Comparison of ENCODE assay signal across 23 mouse cellular contexts in genomic region chr5:137100660-137101059, GRCm38 (mm10). TPM values are rescaled to one million over a fixed set of nuclear protein-coding genes. Genes with fewer than 3 reads are reported as not detected.
DNase-seq lines count a peak whose midpoint lies in the region; ATAC-seq and TF ChIP-seq lines count a peak whose summit lies in the region.
"Had no signal": no experiment of that assay in that cellular context is flagged by ENCODE, and none has a peak within 500 bp of the region (broad histone marks: within the 10 kb centered on the region; RNA-seq: fewer than 3 reads in every experiment).

No protein-coding gene starts in this region.

- no peak overlapping the region for H3K4me2 ChIP-seq in liver, embryonic 15.5 days
- H3K4me2 ChIP-seq: limb, embryonic 12.5 days; lung, embryonic 14.5 days; neural tube, embryonic 12.5 days had no signal

- TF ChIP-seq CTCF in C2C12 (IDR thresholded peaks at IDR 0.05; ENCODE audit: control insufficient read depth, insufficient read depth, insufficient read length): no peak

- peak overlapping the region; percentile 72 for H3K27ac ChIP-seq in liver, embryonic 15.5 days (replicated peaks)
- H3K27ac ChIP-seq: forebrain, embryonic 10.5 days; limb, embryonic 12.5 days; macrophage; midbrain, embryonic 10.5 days; neural tube, embryonic 12.5 days had no signal

- no peak overlapping the region for H3ac ChIP-seq in C2C12 (ENCODE audit: control insufficient read depth, insufficient read length, low read depth)

- H3K79me3 ChIP-seq in C2C12 (ENCODE audit: low read depth): no peaks in the 10 kb centered on the region

- no peaks in the 10 kb centered on the region for H3K27me3 ChIP-seq in C2C12 (ENCODE audit: control insufficient read depth, insufficient read depth, insufficient read length)
- H3K27me3 ChIP-seq in liver, embryonic 15.5 days: no peaks in the 10 kb centered on the region
- H3K27me3 ChIP-seq: neural tube, embryonic 12.5 days had no signal

- DNase-seq in cerebellum, postnatal 10 days: peak; percentile 76 to 78
- DNase-seq in cerebellum, adult 8-10 months: no peak
- DNase-seq in cerebellum, postnatal 25 days: peak; percentile 59 to 76
- DNase-seq in retina, postnatal 1 day: no peak
- no peak for DNase-seq in thymus, postnatal 4 days
- no peak for DNase-seq in lung, postnatal 14 days
- DNase-seq: adrenal gland, postnatal 14 days; forebrain, postnatal 0 days; kidney, adult 8-10 months; lung, embryonic 14.5 days; thymus, postnatal 14 days had no signal

- no peak overlapping the region for H3K4me3 ChIP-seq in C2C12 (ENCODE audit: insufficient read depth, poor library complexity, severe bottlenecking)
- no peak overlapping the region for H3K4me3 ChIP-seq in liver, embryonic 15.5 days (replicated peaks)
- H3K4me3 ChIP-seq: forebrain, embryonic 10.5 days; limb, embryonic 12.5 days; midbrain, embryonic 10.5 days; neural tube, embryonic 12.5 days had no signal

- ATAC-seq in liver, embryonic 15.5 days (ENCODE audit: insufficient read depth): no peak
- ATAC-seq: forebrain, postnatal 0 days; inflammation-experienced regulatory T-cells, adult 6 months had no signal

- WGBS in liver, embryonic 15.5 days (ENCODE audit: insufficient replicate concordance): 42% methylated on average over 4 of the region's 4 CpGs

- no peaks in the 10 kb centered on the region for H3K36me3 ChIP-seq in C2C12 (ENCODE audit: control insufficient read depth, insufficient read depth)
- H3K36me3 ChIP-seq in liver, embryonic 15.5 days (replicated peaks): 0 out of 2 replicates have a peak, but pooled peaks cover 12% of the 10 kb centered on the region
- H3K36me3 ChIP-seq: forebrain, embryonic 10.5 days; limb, embryonic 12.5 days; midbrain, embryonic 10.5 days; neural tube, embryonic 12.5 days had no signal

- peaks cover 82% of the 10 kb centered on the region for H3K4me1 ChIP-seq in liver, embryonic 15.5 days (replicated peaks)
- H3K4me1 ChIP-seq: limb, embryonic 12.5 days; neural tube, embryonic 12.5 days had no signal

- H3K79me2 ChIP-seq in C2C12 (ENCODE audit: control insufficient read depth, insufficient read depth): no peaks in the 10 kb centered on the region

- H3K9me3 ChIP-seq in liver, embryonic 15.5 days (replicated peaks): no peaks in the 10 kb centered on the region
- H3K9me3 ChIP-seq: forebrain, embryonic 10.5 days; midbrain, embryonic 10.5 days; neural tube, embryonic 12.5 days had no signal

- H3K9ac ChIP-seq in liver, embryonic 15.5 days: 0 out of 2 replicates have a peak overlapping the region, but pooled peaks have one; percentile 10
- H3K9ac ChIP-seq: forebrain, postnatal 0 days; lung, embryonic 14.5 days; neural tube, embryonic 12.5 days had no signal

TF ChIP-seq in C2C12, 6 proteins besides CTCF, POLR2A, EP300 and RAD21:
- TF ChIP-seq CEBPB (IDR thresholded peaks at IDR 0.05; ENCODE audit: low read depth) (no peak), MYOG (IDR thresholded peaks at IDR 0.05; ENCODE audit: control insufficient read depth, extremely low read depth, insufficient read length) (no peak), MYOD1 (IDR thresholded peaks at IDR 0.05; ENCODE audit: control insufficient read depth, insufficient read length, low read depth) (peak; percentile 8), FOSL1 (IDR thresholded peaks at IDR 0.05; ENCODE audit: insufficient read depth, low read length, poor library complexity, severe bottlenecking) (no peak), MAX (IDR thresholded peaks at IDR 0.05) (no peak), USF1 (IDR thresholded peaks at IDR 0.05; ENCODE audit: low read depth) (no peak)

RNA-seq across cellular contexts. Expression of gene Trim56, which starts 15.3 kb away (rescaled TPM):
- 7.4 TPM for polyA plus RNA-seq in C2C12 (2012; fragmentation: generic; extraction: Trizol)
- polyA plus RNA-seq in liver, embryonic 15.5 days (2015; fragmentation: Nextera tagmentation; extraction: Ambion mirVana): 11.1 and 15.6 TPM in 2 replicates

RNA-seq across cellular contexts. Expression of gene Serpine1, which starts 28.6 kb away (rescaled TPM):
- 131 TPM for polyA plus RNA-seq in C2C12 (2012; fragmentation: generic; extraction: Trizol)
- polyA plus RNA-seq in liver, embryonic 15.5 days (2015; fragmentation: Nextera tagmentation; extraction: Ambion mirVana): 0.06 and 0.20 TPM in 2 replicates
- polyA plus RNA-seq: inflammation-experienced regulatory T-cells, adult 6 months had no signal

RNA-seq across cellular contexts. Expression of gene Muc3, which starts 48.5 kb away (rescaled TPM):
- polyA plus RNA-seq in C2C12 (2012; fragmentation: generic; extraction: Trizol): not detected
- not detected in 2 replicates for polyA plus RNA-seq in liver, embryonic 15.5 days (2015; fragmentation: Nextera tagmentation; extraction: Ambion mirVana)
- polyA plus RNA-seq: cortical plate, adult 2 months; embryonic facial prominence, embryonic 14.5 days; forebrain, embryonic 10.5 days; forebrain, postnatal 0 days; heart, postnatal 0 days; hindbrain, embryonic 11.5 days; inflammation-experienced regulatory T-cells, adult 6 months; limb, embryonic 12.5 days; lung, embryonic 14.5 days; macrophage; midbrain, embryonic 10.5 days; neural tube, embryonic 12.5 days had no signal

RNA-seq across cellular contexts. Expression of gene Ap1s1, which starts 54.7 kb away (rescaled TPM):
- 360 TPM for polyA plus RNA-seq in C2C12 (2012; fragmentation: generic; extraction: Trizol)
- polyA plus RNA-seq in liver, embryonic 15.5 days (2015; fragmentation: Nextera tagmentation; extraction: Ambion mirVana): 74.7 and 77.6 TPM in 2 replicates

Comparison
In these comparisons a context has a peak if more than half of its experiments do, and no peak if none do; other contexts are left out.
1. DNase-seq: peak in cerebellum, postnatal 10 days (2 of 2) and cerebellum, postnatal 25 days (2 of 2); none in cerebellum, adult 8-10 months (single experiment), retina, postnatal 1 day (single experiment), thymus, postnatal 4 days (single experiment) and lung, postnatal 14 days (single experiment).
2. RNA of gene Serpine1, which starts 28.6 kb away (polyA plus RNA-seq): 131 TPM in C2C12 (single experiment); 0.06 to 0.20 TPM in liver, embryonic 15.5 days; every median in the first group is over 100 times any median in the second.